Comparison of ENCODE assay signal across 8 mouse cellular contexts in the genomic region with DNA sequence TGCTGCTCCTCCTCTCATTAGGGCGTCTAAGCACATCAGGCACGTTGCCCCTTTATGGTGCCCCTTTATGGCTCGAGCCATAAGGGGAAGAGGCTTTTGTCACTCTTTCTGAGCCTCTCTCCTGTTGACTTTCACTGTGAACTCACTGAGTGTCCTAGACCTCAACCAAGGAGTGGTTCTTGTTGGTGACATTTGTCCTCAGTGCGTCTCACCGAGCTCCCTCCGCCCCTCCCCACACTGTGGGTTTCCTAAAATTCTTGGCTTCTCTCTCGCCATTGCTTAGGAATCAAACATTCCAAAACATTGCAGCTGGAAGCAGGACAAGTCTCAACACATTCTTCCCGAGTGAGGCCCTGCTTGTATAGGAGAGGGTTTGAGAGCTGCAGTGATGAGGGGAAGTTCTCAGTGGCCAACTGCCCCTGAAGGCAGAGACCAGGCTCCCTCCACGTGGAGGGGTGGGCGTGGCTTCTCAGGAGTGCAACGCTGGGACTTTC. TPM values are rescaled to one million over a fixed set of nuclear protein-coding genes. Genes with fewer than 3 reads are reported as not detected.
DNase-seq lines count a peak whose midpoint lies in the region; ATAC-seq and TF ChIP-seq lines count a peak whose summit lies in the region.

No protein-coding gene starts in this region.

- no peak for TF ChIP-seq CTCF in heart, postnatal 0 days (IDR thresholded peaks at IDR 0.05; ENCODE audit: low read depth)

- H3K9ac ChIP-seq in heart, postnatal 0 days (replicated peaks; ENCODE audit: low read depth, low read length), result no peak overlapping the region
- no peak overlapping the region for H3K9ac ChIP-seq in lung, embryonic 16.5 days (ENCODE audit: low read length)

- H3K27ac ChIP-seq in heart, postnatal 0 days (ENCODE audit: low read depth), result peak overlapping the region; percentile 28; the same call in 1 of the 2 replicates
- H3K27ac ChIP-seq in lung, embryonic 16.5 days (ENCODE audit: low read length), result peak overlapping the region; percentile 35

- peaks cover 17% of the 10 kb centered on the region for H3K4me1 ChIP-seq in heart, postnatal 0 days (ENCODE audit: control insufficient read depth, insufficient read depth)
- peaks cover 12% of the 10 kb centered on the region for H3K4me1 ChIP-seq in lung, embryonic 16.5 days (replicated peaks; ENCODE audit: control insufficient read depth, insufficient read depth, low read length)

- 21% methylated on average over 11 of the region's 11 CpGs for WGBS in heart, postnatal 0 days
- WGBS in lung, embryonic 16.5 days, result 30% methylated on average over 11 of the region's 11 CpGs

- peak; percentile 94 for DNase-seq in heart, adult 11 months
- DNase-seq in heart, postnatal 36 days, result no peak
- peak; percentile 82 for DNase-seq in adipocyte (ENCODE audit: low spot score)
- DNase-seq in heart, postnatal 0 days (ENCODE audit: low spot score), result peak; percentile 79
- no peak for DNase-seq in thymus, postnatal 4 days

- intact Hi-C loops in heart, postnatal 36 days (cut with DNase I), result no loop called here

- ATAC-seq in heart, postnatal 0 days (ENCODE audit: insufficient read depth, low read depth), result peak; percentile 81
- ATAC-seq in lung, embryonic 16.5 days (ENCODE audit: low read depth), result peak; percentile 92
- ATAC-seq in megakaryocyte, adult 5-6 weeks (ENCODE audit: poor library complexity, severe bottlenecking), result no peak
- no peak for ATAC-seq in erythroid progenitor cell, adult 5-6 weeks (replicated peaks; ENCODE audit: low FRiP score, poor library complexity, severe bottlenecking)

- no peaks in the 10 kb centered on the region for H3K36me3 ChIP-seq in heart, postnatal 0 days (replicated peaks; ENCODE audit: control insufficient read depth, insufficient read depth, low read length)
- no peaks in the 10 kb centered on the region for H3K36me3 ChIP-seq in lung, embryonic 16.5 days (ENCODE audit: control insufficient read depth, insufficient read depth, low read length)

- H3K4me3 ChIP-seq in heart, postnatal 0 days (ENCODE audit: low read depth, low read length), result no peak overlapping the region
- no peak overlapping the region for H3K4me3 ChIP-seq in lung, embryonic 16.5 days (ENCODE audit: low read length)

- no peaks in the 10 kb centered on the region for H3K27me3 ChIP-seq in heart, postnatal 0 days (ENCODE audit: control insufficient read depth, insufficient read depth, low read length)
- no peaks in the 10 kb centered on the region for H3K27me3 ChIP-seq in lung, embryonic 16.5 days (ENCODE audit: control insufficient read depth, insufficient read depth, low read depth, low read length)

- TF ChIP-seq EP300 in heart, postnatal 0 days (IDR thresholded peaks at IDR 0.05; ENCODE audit: low read depth), result no peak

- no peaks in the 10 kb centered on the region for H3K9me3 ChIP-seq in heart, postnatal 0 days (replicated peaks; ENCODE audit: control insufficient read depth, low read length)
- H3K9me3 ChIP-seq in lung, embryonic 16.5 days (ENCODE audit: control insufficient read depth, low read length), result no peaks in the 10 kb centered on the region

- peak overlapping the region; percentile 30 for H3K4me2 ChIP-seq in heart, postnatal 0 days (ENCODE audit: low read depth, low read length)
- H3K4me2 ChIP-seq in lung, embryonic 16.5 days (ENCODE audit: low read depth, low read length), result no peak overlapping the region

RNA-seq across cellular contexts. Expression of a gene that starts 46.0 kb away (rescaled TPM):
- total RNA-seq in heart, postnatal 36 days (2021), result 10 to 100 TPM; 18.3 to 20.5 TPM
- total RNA-seq in heart, postnatal 0 days (2014; rRNA removed; ENCODE audit: low replicate concordance), result 6.7 and 11.1 TPM in 2 replicates
- polyA plus RNA-seq in heart, postnatal 0 days (2015; fragmentation: Nextera tagmentation; extraction: Ambion mirVana), result 4.5 and 5.3 TPM in 2 replicates
- polyA plus RNA-seq in lung, embryonic 16.5 days (2015; fragmentation: Nextera tagmentation; extraction: Ambion mirVana), result 14.6 and 15.7 TPM in 2 replicates
- 109 and 115 TPM in 2 replicates for total RNA-seq in megakaryocyte, adult 5-6 weeks (2015)
- total RNA-seq in megakaryocyte, adult 5-6 weeks (2017), result 50.0 and 60.4 TPM in 2 replicates
- total RNA-seq in erythroid progenitor cell, adult 5-6 weeks (2015; ENCODE audit: low replicate concordance), result 127 and 158 TPM in 2 replicates
- 70.7 and 76.5 TPM in 2 replicates for total RNA-seq in erythroid progenitor cell, adult 5-6 weeks (2017; ENCODE audit: low replicate concordance)

Comparison
In these comparisons a context has a peak if more than half of its experiments do, and no peak if none do; other contexts are left out.
1. DNase-seq: peak in heart, adult 11 months (single experiment), adipocyte (single experiment) and heart, postnatal 0 days (single experiment); none in heart, postnatal 36 days (0 of 2) and thymus, postnatal 4 days (single experiment).
2. ATAC-seq: peak in heart, postnatal 0 days (single experiment) and lung, embryonic 16.5 days (single experiment); none in megakaryocyte, adult 5-6 weeks (single experiment) and erythroid progenitor cell, adult 5-6 weeks (single experiment).